Mouse (Mus musculus) liver, adult 2 months (tissue): ENCODE measurements at regions not wholly inside any gene's neighbourhood (a gene's known extent, or its start where the extent isn't known, plus 50 kb on each side); places are given as distances from the start of the nearest gene placed in this dataset.

Experiments
- DNase-seq: peaks from one replicate; pipeline ENCODE4 v3.0.0-alpha.2; 2011; ENCODE audit warnings: low read depth, low spot score; ENCODE audit errors: extremely low read depth
- H3K27ac ChIP-seq: fragments of 200-500 bp; replicated peaks from 2 replicates; pipeline ENCODE4 v1.5.1; 2012; ENCODE audit warnings: low read depth, mild to moderate bottlenecking, control low read depth, inconsistent platforms, low read length; ENCODE audit not compliant: insufficient read depth
- H3K27me3 ChIP-seq: fragments of 200-500 bp; 2 replicates; pipeline ENCODE4 v1.6.1; 2012; ENCODE audit warnings: mild to moderate bottlenecking, moderate library complexity, low read length, inconsistent platforms; ENCODE audit not compliant: control insufficient read depth, insufficient read depth
- H3K36me3 ChIP-seq: fragments of 200-500 bp; 2 replicates; pipeline ENCODE4 v1.6.1; 2012; ENCODE audit warnings: low read length, inconsistent platforms; ENCODE audit not compliant: control insufficient read depth, insufficient read depth
- H3K4me1 ChIP-seq: fragments of 200-500 bp; 2 replicates; pipeline ENCODE4 v1.6.1; 2011; ENCODE audit warnings: low read length; ENCODE audit not compliant: control insufficient read depth, insufficient read depth
- H3K4me3 ChIP-seq: fragments of 200-500 bp; 2 replicates; pipeline ENCODE4 v1.5.1; 2011; ENCODE audit warnings: low read depth, mild to moderate bottlenecking, control low read depth, low read length, moderate library complexity; ENCODE audit not compliant: insufficient read depth
- H3K79me2 ChIP-seq: fragments of 200-500 bp; 2 replicates; pipeline ENCODE4 v1.6.1; 2012; ENCODE audit warnings: inconsistent platforms, mild to moderate bottlenecking, low read length, moderate library complexity; ENCODE audit not compliant: control insufficient read depth, insufficient read depth
- H3K9ac ChIP-seq: fragments of 200-500 bp; 2 replicates; pipeline ENCODE4 v1.6.1; 2012; ENCODE audit warnings: low read depth, mild to moderate bottlenecking, control low read depth, inconsistent platforms, low read length
- CTCF ChIP-seq: fragments of 200-500 bp; IDR thresholded peaks from 2 replicates; pipeline ENCODE4 v1.5.1; 2011; ENCODE audit warnings: low read depth, low read length, control low read depth
- POLR2A ChIP-seq: fragments of 200-500 bp; IDR thresholded peaks from 2 replicates; pipeline ENCODE4 v1.6.1; 2011; ENCODE audit warnings: low read length, control low read depth; ENCODE audit not compliant: insufficient read depth; ENCODE audit errors: extremely low read depth
- WGBS: fragments of 180-500 bp; shearing (Covaris S2); methylation state at CpG from one replicate; pipeline ENCODE4 v1.1.7; 2018; 5-methylcytosine and 5-hydroxymethylcytosine counted together

DNA sequence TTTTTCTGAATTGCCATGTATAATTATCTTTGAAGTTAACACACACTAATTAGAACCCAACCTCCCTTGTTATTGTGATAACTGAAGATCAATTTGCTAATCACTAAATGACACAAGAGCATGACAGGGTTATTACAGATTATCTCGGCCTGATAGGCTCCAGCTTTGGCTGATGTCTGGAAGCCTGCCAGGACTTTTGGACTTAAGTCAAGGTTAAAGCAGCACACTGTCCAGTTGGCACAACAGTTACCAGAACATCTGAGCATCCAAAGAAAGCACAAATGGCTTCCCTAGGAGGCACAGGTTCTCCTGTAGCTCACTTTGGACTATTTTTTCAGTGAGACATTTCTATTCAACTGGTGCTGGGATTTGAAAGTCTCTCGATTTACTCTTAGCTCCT is 475.0 kb upstream of the A730009L09Rik start:
- DNase-seq: peak; percentile 73
- no peak for TF ChIP-seq POLR2A
- no peak for TF ChIP-seq CTCF
- 55% methylated on average over 2 of the region's 2 CpGs for WGBS

DNA sequence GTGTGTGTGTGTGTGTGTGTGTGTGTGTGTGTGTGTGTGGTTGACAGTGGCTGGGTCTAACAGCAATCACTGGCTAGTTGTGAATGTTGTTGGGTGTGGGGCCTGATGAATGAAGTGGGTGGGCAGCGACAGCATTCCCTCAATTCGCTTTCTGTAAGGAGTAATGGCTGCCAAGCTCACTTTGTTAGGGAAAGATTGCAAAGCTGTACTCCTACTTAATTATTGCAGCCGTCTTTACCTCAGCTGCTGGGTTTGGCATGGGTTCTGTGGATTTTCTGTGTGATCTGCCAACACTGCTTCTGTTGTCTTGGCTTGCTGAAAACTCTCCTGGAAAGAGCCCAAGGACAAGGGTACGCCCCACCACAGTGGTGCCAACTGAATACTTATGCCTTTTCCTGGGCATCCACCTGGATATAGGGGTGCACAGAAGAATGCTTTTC is 472.9 kb upstream of the A730009L09Rik start:
- Histone ChIP-seq H3K9ac (no peak overlapping the region), H3K4me1 (no peaks in the 10 kb centered on the region), H3K27me3 (no peaks in the 10 kb centered on the region), H3K27ac (no peak overlapping the region), H3K36me3 (no peaks in the 10 kb centered on the region), H3K4me3 (no peak overlapping the region), H3K79me2 (no peaks in the 10 kb centered on the region)
- DNase-seq: peak; percentile 20
- 77% methylated on average over 4 of the region's 4 CpGs for WGBS
- TF ChIP-seq CTCF: no peak
- no peak for TF ChIP-seq POLR2A

More for the DNA sequence above, 475.0 kb upstream of the A730009L09Rik start:
- Histone ChIP-seq H3K27ac (no peak overlapping the region), H3K9ac (no peak overlapping the region), H3K79me2 (no peaks in the 10 kb centered on the region), H3K4me3 (no peak overlapping the region), H3K4me1 (no peaks in the 10 kb centered on the region), H3K27me3 (no peaks in the 10 kb centered on the region), H3K36me3 (no peaks in the 10 kb centered on the region)

DNA sequence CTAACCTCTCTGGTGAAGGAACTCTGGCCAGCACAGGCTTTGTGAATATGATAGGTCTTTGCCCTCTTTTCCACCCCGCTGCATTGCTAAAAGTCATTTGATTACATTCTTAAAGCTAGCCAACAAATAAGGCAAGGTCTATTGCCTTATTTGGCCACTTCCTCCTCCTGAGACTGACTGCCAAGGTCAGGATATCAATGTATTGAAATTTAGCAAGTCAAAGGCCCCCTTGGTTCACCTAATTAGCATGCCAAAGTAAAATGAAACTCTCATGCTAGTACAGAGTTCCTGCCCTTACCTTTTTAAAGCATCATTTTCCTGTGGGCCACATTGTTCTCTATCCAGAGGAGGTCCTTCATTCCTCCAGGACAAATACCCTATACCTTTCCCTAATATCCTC is 469.6 kb upstream of the A730009L09Rik start:
- TF ChIP-seq CTCF (no peak), POLR2A (no peak)
- no peak for DNase-seq
- 65% methylated on average over 1 of the region's 1 CpGs for WGBS

More for the DNA sequence above, 469.6 kb upstream of the A730009L09Rik start:
- Histone ChIP-seq H3K9ac (no peak overlapping the region), H3K4me3 (no peak overlapping the region), H3K27me3 (no peaks in the 10 kb centered on the region), H3K79me2 (no peaks in the 10 kb centered on the region), H3K27ac (no peak overlapping the region), H3K4me1 (no peaks in the 10 kb centered on the region), H3K36me3 (no peaks in the 10 kb centered on the region)
